Comparison of ENCODE assay signal across 7 mouse cellular contexts in the genomic region with DNA sequence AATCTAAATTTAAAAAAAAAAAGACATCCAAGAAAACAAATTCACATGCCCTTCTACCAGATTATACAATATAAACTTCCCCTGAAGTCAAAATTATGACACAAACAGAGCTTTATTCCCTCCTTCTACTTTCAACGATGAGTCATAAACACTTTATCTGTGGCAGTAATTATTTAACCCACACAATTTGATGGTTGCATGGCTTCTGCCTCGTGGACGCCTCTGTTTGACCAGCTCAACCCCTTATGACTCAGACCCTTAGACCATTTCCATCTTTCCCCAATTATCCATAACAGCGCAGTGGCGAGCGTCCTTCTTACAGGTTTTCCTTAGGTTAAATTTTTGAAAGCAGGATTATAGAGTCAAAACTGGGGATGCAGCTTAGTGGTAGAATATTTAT.
"Had no signal": no experiment of that assay in that cellular context is flagged by ENCODE, and none has a peak within 500 bp of the region (broad histone marks: within the 10 kb centered on the region; RNA-seq: fewer than 3 reads in every experiment).

No protein-coding gene starts in this region.

- H3K9ac ChIP-seq: liver, embryonic 14.5 days; neural tube, embryonic 12.5 days had no signal

- H3K36me3 ChIP-seq: midbrain, embryonic 13.5 days; midbrain, embryonic 15.5 days; neural tube, embryonic 12.5 days had no signal

- DNase-seq: right cerebral cortex, postnatal 14 days; right cerebral cortex, postnatal 4 days had no signal

- H3K27ac ChIP-seq: liver, embryonic 14.5 days; midbrain, embryonic 15.5 days; neural tube, embryonic 12.5 days had no signal

- H3K9me3 ChIP-seq: megakaryocyte, embryonic 14.5 days; midbrain, embryonic 13.5 days; midbrain, embryonic 15.5 days; neural tube, embryonic 12.5 days had no signal

- H3K27me3 ChIP-seq: midbrain, embryonic 13.5 days; midbrain, embryonic 15.5 days had no signal
